Mouse (Mus musculus) thymus, adult 2 months (tissue): Measurements from ENCODE around the gene Nf1.

Experiments
- CTCF ChIP-seq: fragments of 200-500 bp; IDR thresholded peaks from 2 replicates; pipeline ENCODE4 v1.5.1; 2012; ENCODE audit warnings: mild to moderate bottlenecking, control low read depth, low read length, moderate library complexity, borderline replicate concordance; ENCODE audit not compliant: control insufficient read depth, poor library complexity, insufficient read depth; ENCODE audit errors: extremely low read depth
- POLR2A ChIP-seq: fragments of 200-500 bp; IDR thresholded peaks from 2 replicates; pipeline ENCODE4 v1.6.1; 2012; ENCODE audit warnings: mild to moderate bottlenecking, low read length, control low read depth, moderate library complexity; ENCODE audit not compliant: control insufficient read depth, poor library complexity, insufficient read depth; ENCODE audit errors: extremely low read depth

GRCm38 (mm10) chr11:79303109-79303508 is 36.4 kb upstream of the Nf1 start:
- TF ChIP-seq POLR2A (no peak), CTCF (no peak)
